Comparison of ENCODE assay signal across 8 mouse cellular contexts in the genomic region with DNA sequence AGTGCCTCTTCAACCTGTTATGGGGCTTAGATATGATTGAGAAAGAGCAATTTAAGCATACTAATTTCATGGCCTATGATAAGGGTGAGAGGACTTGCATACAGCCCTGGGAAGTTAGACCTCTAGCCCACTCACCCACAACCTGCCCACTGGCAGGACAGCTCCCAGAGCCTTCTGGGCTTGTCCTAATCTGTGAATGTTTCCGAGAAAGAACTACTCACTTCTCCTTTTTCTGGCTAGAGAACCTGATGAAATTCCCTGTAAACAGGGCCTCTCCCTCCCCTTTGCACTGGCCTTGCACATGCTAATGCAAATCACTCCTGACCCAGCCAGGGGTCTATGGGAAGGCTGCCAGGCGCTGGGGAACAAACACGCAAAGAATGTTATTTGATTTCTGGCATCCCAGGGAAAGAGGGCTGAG.
DNase-seq lines count a peak whose midpoint lies in the region; ATAC-seq and TF ChIP-seq lines count a peak whose summit lies in the region.

No protein-coding gene starts in this region.

- H3K27me3 ChIP-seq in heart, postnatal 0 days (ENCODE audit: control insufficient read depth, insufficient read depth, low read length): no peaks in the 10 kb centered on the region
- H3K27me3 ChIP-seq in midbrain, embryonic 15.5 days (replicated peaks): no peaks in the 10 kb centered on the region

- peak; percentile 23 to 30 for DNase-seq in heart, adult 18-20 months
- no peak for DNase-seq in heart, adult 11 months
- peak; percentile 53 for DNase-seq in heart, postnatal 0 days (ENCODE audit: low spot score)
- peak; percentile 88 to 91 for DNase-seq in kidney, postnatal 4 days
- DNase-seq in thymus, postnatal 36 days: no peak
- DNase-seq in spleen, postnatal 14 days (ENCODE audit: low spot score in 2 of 2): no peak

- 0 out of 2 replicates have a peak, but pooled peaks have one; percentile 25 for ATAC-seq in common myeloid progenitor, adult 5-6 weeks (replicated peaks; ENCODE audit: low read depth, poor library complexity, severe bottlenecking)
- peak; percentile 89 for ATAC-seq in heart, postnatal 0 days (ENCODE audit: insufficient read depth, low read depth)
- ATAC-seq in midbrain, embryonic 15.5 days (replicated peaks): 0 out of 2 replicates have a peak, but pooled peaks have one; percentile 52

- H3K4me2 ChIP-seq in heart, postnatal 0 days (ENCODE audit: low read depth, low read length): no peak overlapping the region
- no peak overlapping the region for H3K4me2 ChIP-seq in midbrain, embryonic 15.5 days

- H3K36me3 ChIP-seq in heart, postnatal 0 days (replicated peaks; ENCODE audit: control insufficient read depth, insufficient read depth, low read length): no peaks in the 10 kb centered on the region
- H3K36me3 ChIP-seq in midbrain, embryonic 15.5 days (replicated peaks): no peaks in the 10 kb centered on the region

- H3K27ac ChIP-seq in heart, postnatal 0 days (ENCODE audit: low read depth): peak overlapping the region; percentile 40
- no peak overlapping the region for H3K27ac ChIP-seq in midbrain, embryonic 15.5 days

- H3K4me3 ChIP-seq in heart, postnatal 0 days (ENCODE audit: low read depth, low read length): no peak overlapping the region
- H3K4me3 ChIP-seq in midbrain, embryonic 15.5 days: no peak overlapping the region

- no peak for TF ChIP-seq CTCF in heart, postnatal 0 days (IDR thresholded peaks at IDR 0.05; ENCODE audit: low read depth)

- no peak for TF ChIP-seq EP300 in heart, postnatal 0 days (IDR thresholded peaks at IDR 0.05; ENCODE audit: low read depth)

- H3K4me1 ChIP-seq in heart, postnatal 0 days (ENCODE audit: control insufficient read depth, insufficient read depth): peaks cover 8% of the 10 kb centered on the region
- no peaks in the 10 kb centered on the region for H3K4me1 ChIP-seq in midbrain, embryonic 15.5 days

- WGBS in heart, postnatal 0 days: 7% methylated on average over 3 of the region's 3 CpGs
- under 1% methylated on average over 3 of the region's 3 CpGs for WGBS in midbrain, embryonic 15.5 days

- no peak overlapping the region for H3K9ac ChIP-seq in heart, postnatal 0 days (replicated peaks; ENCODE audit: low read depth, low read length)
- no peak overlapping the region for H3K9ac ChIP-seq in midbrain, embryonic 15.5 days

- no peaks in the 10 kb centered on the region for H3K9me3 ChIP-seq in heart, postnatal 0 days (replicated peaks; ENCODE audit: control insufficient read depth, low read length)
- no peaks in the 10 kb centered on the region for H3K9me3 ChIP-seq in midbrain, embryonic 15.5 days

Comparison
In these comparisons a context has a peak if more than half of its experiments do, and no peak if none do; other contexts are left out.
1. DNase-seq: peak in heart, adult 18-20 months (2 of 2), heart, postnatal 0 days (single experiment) and kidney, postnatal 4 days (2 of 2); none in heart, adult 11 months (single experiment), thymus, postnatal 36 days (0 of 2) and spleen, postnatal 14 days (0 of 2).
2. ATAC-seq: peak in every context shown above with its lines; median percentile 89 in heart, postnatal 0 days; 52 in midbrain, embryonic 15.5 days; 25 in common myeloid progenitor, adult 5-6 weeks.